Mouse (Mus musculus) cortical plate, adult 2 months (tissue): ENCODE results near the gene Adpgk. TPM values are rescaled to one million over a fixed set of nuclear protein-coding genes. Genes with fewer than 3 reads are reported as not detected.

Experiments used
- H3K27ac ChIP-seq: fragments of 200-500 bp; 2 replicates; pipeline ENCODE4 v1.5.1; 2012; ENCODE audit warnings: low read length, control low read depth, inconsistent platforms; ENCODE audit not compliant: insufficient read depth
- H3K4me1 ChIP-seq: fragments of 200-500 bp; 2 replicates; pipeline ENCODE4 v1.6.1; 2011; ENCODE audit warnings: low read length; ENCODE audit not compliant: control insufficient read depth, insufficient read depth
- H3K4me3 ChIP-seq: fragments of 200-500 bp; 2 replicates; pipeline ENCODE4 v1.5.1; 2011; ENCODE audit warnings: mild to moderate bottlenecking, low read length, control low read depth; ENCODE audit not compliant: insufficient read depth
- CTCF ChIP-seq: fragments of 200-500 bp; IDR thresholded peaks from 2 replicates; pipeline ENCODE4 v1.5.1; 2011; ENCODE audit warnings: mild to moderate bottlenecking, control low read depth, low read length; ENCODE audit not compliant: insufficient read depth; ENCODE audit errors: extremely low read depth
- POLR2A ChIP-seq: fragments of 200-500 bp; IDR thresholded peaks from 2 replicates; pipeline ENCODE4 v1.6.1; 2011; ENCODE audit warnings: mild to moderate bottlenecking, low read length, control low read depth; ENCODE audit not compliant: insufficient read depth; ENCODE audit errors: extremely low read depth
- polyA plus RNA-seq: library from polyadenylated mRNA; depleted of rRNA; stranded (reverse); fragments of >200 nt; gene quantifications from 2 replicates; pipeline ENCODE4 v1.2.3, GENCODE M21; 2012

The Adpgk gene
- polyA plus RNA-seq, 1 experiment: 16.3 TPM

DNA sequence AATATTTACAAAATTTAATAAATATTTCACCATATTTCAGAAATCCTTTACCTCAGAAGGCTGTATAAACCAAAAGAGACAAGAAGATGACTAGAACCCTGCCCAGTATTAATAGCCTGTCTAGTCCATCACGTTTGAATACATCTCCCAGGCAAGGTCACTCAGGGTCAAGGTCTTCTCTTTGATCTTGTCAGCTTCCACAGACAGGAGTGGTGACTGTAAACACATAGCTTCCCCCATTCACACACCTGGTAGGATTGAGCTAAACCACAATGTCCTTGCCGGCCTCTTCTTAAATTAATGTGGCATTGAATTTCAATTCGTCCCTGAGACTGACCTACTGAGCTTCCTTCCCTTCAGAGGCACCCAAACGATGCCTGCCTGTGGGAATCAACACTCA, 20.3 kb upstream of the Adpgk start:
- Histone ChIP-seq H3K4me3 (no peak overlapping the region), H3K27ac (no peak overlapping the region), H3K4me1 (no peaks in the 10 kb centered on the region)
- TF ChIP-seq POLR2A (no peak), CTCF (no peak)

DNA sequence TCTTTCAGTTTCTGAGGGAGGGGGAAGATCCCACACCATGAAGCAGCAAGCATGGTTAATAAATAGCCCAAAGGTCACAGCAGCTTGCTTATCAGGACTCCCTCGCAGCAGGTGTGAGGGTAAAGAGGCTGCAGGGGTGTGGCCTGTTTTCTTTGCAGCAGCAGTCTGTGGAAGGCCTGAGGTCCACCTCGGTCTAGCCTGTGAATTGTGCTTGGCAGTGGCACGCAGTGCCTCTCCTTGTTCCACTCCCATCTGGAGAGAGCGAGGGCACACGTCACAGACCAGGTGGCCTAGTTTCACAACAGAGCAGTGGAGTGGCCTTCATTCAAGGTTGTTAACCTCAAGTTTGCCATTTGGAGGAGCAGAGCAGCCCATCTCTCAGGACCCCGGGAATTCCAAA, 19.6 kb upstream of the Adpgk start:
- Histone ChIP-seq H3K4me1 (no peaks in the 10 kb centered on the region), H3K4me3 (no peak overlapping the region), H3K27ac (no peak overlapping the region)
- TF ChIP-seq POLR2A (no peak), CTCF (no peak)

DNA sequence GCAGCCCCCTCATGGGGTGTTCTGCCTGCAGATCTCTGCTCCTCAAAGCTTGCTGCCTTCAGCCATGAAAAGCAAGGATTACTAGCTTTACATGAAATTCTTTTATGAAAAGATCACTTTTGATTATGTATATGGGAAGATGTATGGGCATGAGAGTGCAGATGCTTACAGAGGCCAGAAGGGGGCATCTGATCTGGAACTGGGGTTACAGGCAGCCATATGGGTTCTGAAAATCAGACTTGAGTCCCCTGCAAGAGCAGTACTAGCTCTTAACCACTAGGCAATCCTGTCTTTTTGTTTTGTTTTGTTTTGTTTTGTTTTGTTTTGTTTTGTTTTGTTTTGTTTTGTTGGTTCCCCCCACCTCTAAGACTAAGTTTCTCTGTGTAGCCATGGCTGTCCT, 18.2 kb upstream of the Adpgk start:
- no peak overlapping the region for H3K27ac ChIP-seq
- TF ChIP-seq POLR2A (no peak), CTCF (no peak)
- no peaks in the 10 kb centered on the region for H3K4me1 ChIP-seq
- no peak overlapping the region for H3K4me3 ChIP-seq

DNA sequence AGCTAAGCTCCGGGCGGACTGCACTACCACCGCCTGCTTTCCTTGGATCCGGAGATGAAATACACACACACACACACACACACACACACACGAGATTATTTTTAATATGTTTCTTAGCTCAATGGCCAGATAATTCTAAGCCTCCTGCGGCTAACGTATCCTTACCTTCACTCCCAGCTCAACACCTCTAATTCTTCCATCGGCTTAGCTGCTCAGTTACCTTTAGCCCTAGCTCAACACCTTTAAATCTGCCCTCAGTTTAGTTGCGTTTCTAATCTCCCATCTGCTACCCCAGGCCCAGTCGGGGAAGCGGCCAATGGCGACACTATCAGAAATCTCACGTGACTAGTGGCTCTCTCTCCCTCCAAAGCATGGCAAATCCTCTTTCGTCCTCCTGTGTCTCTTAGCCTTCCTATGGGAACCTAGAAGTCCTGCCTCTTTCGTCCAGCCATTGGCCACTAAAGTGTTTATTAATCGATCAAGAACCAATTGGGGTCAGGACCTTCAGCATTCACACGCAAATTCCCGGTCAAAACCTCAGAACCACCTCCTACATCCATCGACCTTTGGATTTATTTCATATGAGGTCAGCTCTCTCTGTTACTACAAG, 16.4 kb upstream of the Adpgk start:
- H3K27ac ChIP-seq: no peak overlapping the region
- TF ChIP-seq CTCF (no peak), POLR2A (no peak)
- no peak overlapping the region for H3K4me3 ChIP-seq
- no peaks in the 10 kb centered on the region for H3K4me1 ChIP-seq

DNA sequence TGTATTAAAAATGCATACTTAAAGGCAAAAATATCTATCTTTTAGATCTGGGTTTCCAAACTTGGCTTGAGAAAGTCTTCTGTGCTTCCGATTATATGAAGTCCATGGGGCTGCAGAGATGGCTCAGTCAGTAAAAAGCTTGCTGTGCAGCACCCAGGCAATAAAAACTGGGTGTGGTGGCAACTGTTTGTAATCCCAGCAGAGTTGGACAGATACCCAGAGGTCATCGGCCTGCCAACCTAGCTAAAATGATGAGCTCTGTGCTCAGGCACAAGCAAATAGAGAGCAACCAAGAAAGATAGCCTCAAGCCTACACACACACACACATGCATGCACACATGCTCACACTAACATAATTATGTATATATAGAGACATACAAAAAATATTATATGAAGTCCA, 13.2 kb upstream of the Adpgk start:
- Histone ChIP-seq H3K4me1 (no peaks in the 10 kb centered on the region), H3K27ac (no peak overlapping the region), H3K4me3 (no peak overlapping the region)
- no peak for TF ChIP-seq CTCF
- TF ChIP-seq POLR2A: no peak

DNA sequence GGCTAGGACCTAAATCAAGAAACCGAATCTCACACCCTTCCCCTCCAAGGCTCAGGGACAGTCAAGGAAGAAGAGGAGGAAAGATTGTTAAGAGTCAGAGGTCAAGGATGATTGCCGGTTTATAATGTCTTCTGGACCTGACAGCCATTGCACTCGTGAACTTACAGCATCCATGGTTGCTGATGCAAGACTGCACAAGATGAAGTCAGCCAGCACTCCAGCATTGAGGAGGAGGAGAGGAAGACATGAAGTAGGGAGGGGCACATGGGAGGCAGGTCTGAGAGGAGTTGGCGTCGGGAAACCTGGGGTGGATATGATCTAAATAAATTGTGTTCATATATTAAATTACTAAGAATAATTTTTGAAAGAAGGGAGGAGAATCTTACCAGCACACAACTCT, 12.7 kb upstream of the Adpgk start:
- no peaks in the 10 kb centered on the region for H3K4me1 ChIP-seq
- H3K4me3 ChIP-seq: no peak overlapping the region
- no peak for TF ChIP-seq CTCF
- no peak for TF ChIP-seq POLR2A
- H3K27ac ChIP-seq: no peak overlapping the region

DNA sequence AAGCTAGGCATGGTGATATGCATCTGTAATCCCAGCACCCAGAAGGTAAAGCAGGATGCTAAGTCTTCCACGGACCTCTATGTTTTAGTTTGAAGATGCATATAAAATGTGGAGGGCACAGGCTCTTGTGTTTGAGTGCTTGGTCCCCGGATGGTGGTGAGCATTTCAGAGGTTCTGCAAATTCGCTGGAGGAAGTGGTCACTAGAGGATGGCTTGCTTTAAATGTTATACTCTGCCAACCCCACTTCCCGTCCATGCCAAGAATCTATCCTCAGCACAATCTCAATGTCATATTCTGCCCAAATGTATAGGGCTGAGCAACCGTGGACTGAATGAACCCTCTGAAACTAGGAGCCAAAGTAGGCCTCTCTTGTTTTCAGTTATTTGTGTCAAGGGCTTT, 10.5 kb upstream of the Adpgk start:
- Histone ChIP-seq H3K27ac (no peak overlapping the region), H3K4me1 (no peaks in the 10 kb centered on the region), H3K4me3 (no peak overlapping the region)
- TF ChIP-seq CTCF (no peak), POLR2A (no peak)

DNA sequence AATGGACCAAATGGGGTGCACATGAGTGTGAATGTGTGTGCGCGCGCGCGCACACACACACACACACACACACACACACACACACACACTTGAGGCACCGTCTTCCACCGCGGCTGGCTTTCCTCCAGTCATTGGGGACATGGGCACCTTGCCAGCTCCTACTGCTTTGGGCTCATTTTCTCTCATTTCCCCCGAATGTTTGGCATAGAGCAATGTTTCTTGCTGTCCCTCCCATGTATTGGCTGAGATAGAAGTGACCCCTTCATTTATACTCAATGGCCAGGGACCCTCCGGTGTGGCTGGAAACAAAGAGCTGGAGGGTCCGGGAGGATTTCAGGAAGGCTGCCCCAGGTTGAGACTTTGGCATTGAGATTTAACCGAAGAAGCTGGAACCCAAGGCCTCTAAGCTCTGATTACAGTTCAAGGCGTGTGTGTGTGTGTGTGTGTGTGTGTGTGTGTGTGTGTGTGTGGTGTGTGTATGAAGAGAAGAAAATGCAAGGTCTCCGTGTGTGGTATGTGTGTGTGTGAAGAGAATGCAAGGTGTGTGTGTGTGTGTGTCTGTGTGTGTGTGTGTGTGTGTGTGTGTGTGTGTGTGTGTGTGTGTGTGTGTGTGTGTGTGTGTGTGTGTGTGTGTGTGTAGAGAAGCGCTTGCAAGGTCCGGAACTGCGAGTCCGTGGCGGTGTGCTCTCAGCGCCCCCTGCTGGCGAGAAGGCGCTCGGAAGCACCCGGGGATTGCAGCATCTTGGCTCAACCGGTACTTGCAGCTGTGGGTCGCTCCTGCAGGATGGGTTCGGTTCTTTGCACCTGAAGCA, 9.3 kb upstream of the Adpgk start:
- H3K4me3 ChIP-seq: peak overlapping the region; percentile 1; the same call in 1 of the 2 replicates
- H3K27ac ChIP-seq: no peak overlapping the region

DNA sequence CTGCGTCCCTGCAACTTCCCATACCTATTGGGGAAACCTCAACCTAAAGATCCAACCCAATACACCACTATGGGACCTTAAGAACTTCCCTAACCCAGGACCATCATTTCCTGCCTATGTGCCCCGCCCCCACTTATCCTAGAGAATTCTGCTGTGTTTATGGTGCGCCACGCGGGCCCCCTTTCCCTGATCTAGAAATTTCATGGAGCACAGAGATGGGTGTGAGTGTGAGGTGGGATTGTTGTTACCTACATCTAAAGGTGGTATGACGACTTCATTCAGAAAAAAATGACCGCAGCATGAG, 8.7 kb upstream of the Adpgk start:
- no peak overlapping the region for H3K27ac ChIP-seq
- no peaks in the 10 kb centered on the region for H3K4me1 ChIP-seq
- H3K4me3 ChIP-seq: peak overlapping the region; percentile 1; the same call in 1 of the 2 replicates
- TF ChIP-seq CTCF (no peak), POLR2A (no peak)

More for the DNA sequence above, 9.3 kb upstream of the Adpgk start:
- no peaks in the 10 kb centered on the region for H3K4me1 ChIP-seq
- TF ChIP-seq POLR2A (no peak), CTCF (peak; percentile 62)

DNA sequence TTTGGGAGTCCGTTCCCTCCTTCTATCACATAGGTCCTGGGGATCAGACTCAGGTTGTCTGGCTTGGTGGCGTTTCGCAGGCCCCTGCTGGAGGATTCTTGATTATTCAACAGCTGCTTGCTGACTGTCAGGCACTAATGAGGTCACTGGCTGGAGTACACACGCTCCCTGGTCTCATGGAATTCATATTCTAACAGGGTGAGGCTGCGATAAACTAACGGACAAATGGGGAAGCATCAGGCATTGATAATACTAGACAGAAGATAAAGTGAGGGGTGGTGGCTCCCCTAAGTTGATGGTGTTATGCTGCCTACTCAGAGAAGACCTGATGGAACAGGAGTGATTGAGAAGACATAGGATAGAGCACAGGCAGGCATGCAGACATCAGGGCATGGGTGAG, 5.7 kb upstream of the Adpgk start:
- no peaks in the 10 kb centered on the region for H3K4me1 ChIP-seq
- H3K4me3 ChIP-seq: no peak overlapping the region
- H3K27ac ChIP-seq: no peak overlapping the region
- TF ChIP-seq POLR2A (no peak), CTCF (no peak)
